Mouse (Mus musculus) cerebellum, adult 2 months (tissue): Measurements from ENCODE around the gene Il18bp.

Source experiments
- CTCF ChIP-seq: fragments of 200-500 bp; IDR thresholded peaks from 2 replicates; pipeline ENCODE4 v1.5.1; 2011; ENCODE audit warnings: low read depth, mild to moderate bottlenecking, control low read depth, low read length, moderate library complexity, borderline replicate concordance; ENCODE audit not compliant: insufficient read depth
- POLR2A ChIP-seq: fragments of 200-500 bp; IDR thresholded peaks from 2 replicates; pipeline ENCODE4 v1.6.1; 2011; ENCODE audit warnings: low read length, control low read depth, borderline replicate concordance; ENCODE audit not compliant: insufficient read depth

DNA sequence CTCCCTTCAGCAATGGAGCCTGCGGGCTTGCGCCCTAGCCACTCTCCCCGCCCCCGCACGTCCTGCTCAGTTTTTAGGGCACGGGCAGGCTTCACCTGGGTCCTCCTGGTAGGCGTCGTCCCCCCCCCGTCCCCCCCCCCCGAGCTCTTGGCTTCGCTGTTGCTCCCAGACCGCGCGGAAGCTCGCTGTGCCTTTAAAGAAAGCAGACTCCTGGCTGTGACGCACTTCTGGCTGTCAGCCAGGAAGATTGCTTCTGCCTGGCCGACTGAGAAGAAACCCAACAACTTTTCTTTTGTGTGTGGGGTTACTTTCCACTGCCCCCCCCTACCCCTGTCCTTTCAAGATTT lies 48.1 kb downstream of the Il18bp start:
- TF ChIP-seq CTCF (no peak), POLR2A (no peak)
